Mouse (Mus musculus) heart, embryonic 16.5 days (tissue): Measurements from ENCODE around the gene Tpst1. TPM values are rescaled to one million over a fixed set of nuclear protein-coding genes. Genes with fewer than 3 reads are reported as not detected.

Source experiments
- ATAC-seq: fragments of 200-750 bp; cut with Nextera tagmentation; replicated peaks from 2 replicates; pipeline ENCODE4 v1.8.0; 2017; ENCODE audit warnings: moderate number of reproducible peaks; ENCODE audit not compliant: insufficient read depth, low FRiP score; ENCODE audit errors: extremely low read depth
- H3K27ac ChIP-seq: fragments of 300-500 bp; sonication (generic); 2 replicates; pipeline ENCODE4 v1.5.1; 2014; ENCODE audit warnings: mild to moderate bottlenecking, low read length, control low read depth, moderate library complexity
- H3K27me3 ChIP-seq: fragments of 300-500 bp; sonication (generic); 2 replicates; pipeline ENCODE4 v1.6.1; 2014; ENCODE audit warnings: low read length, mixed read lengths; ENCODE audit not compliant: control insufficient read depth, insufficient read depth
- H3K36me3 ChIP-seq: fragments of 300-500 bp; sonication (generic); 2 replicates; pipeline ENCODE4 v1.6.1; 2014; ENCODE audit not compliant: control insufficient read depth, insufficient read depth
- H3K4me1 ChIP-seq: fragments of 300-500 bp; sonication (generic); 2 replicates; pipeline ENCODE4 v1.6.1; 2014; ENCODE audit warnings: low read length, mixed read lengths; ENCODE audit not compliant: control insufficient read depth, insufficient read depth
- H3K4me2 ChIP-seq: fragments of 300-500 bp; sonication (generic); 2 replicates; pipeline ENCODE4 v1.6.1; 2014; ENCODE audit warnings: low read depth, mild to moderate bottlenecking, control low read depth, low read length
- H3K4me3 ChIP-seq: fragments of 300-500 bp; sonication (generic); 2 replicates; pipeline ENCODE4 v1.5.1; 2014; ENCODE audit warnings: mild to moderate bottlenecking, control low read depth, low read length
- H3K9ac ChIP-seq: fragments of 300-500 bp; sonication (generic); 2 replicates; pipeline ENCODE4 v1.6.1; 2014; ENCODE audit warnings: low read length, control low read depth
- H3K9me3 ChIP-seq: fragments of 300-500 bp; sonication (generic); replicated peaks from 2 replicates; pipeline ENCODE4 v1.6.1; 2016; ENCODE audit warnings: low read length; ENCODE audit not compliant: control insufficient read depth
- WGBS: fragments of 180-500 bp; shearing (Covaris S2); extraction: QIAGEN DNeasy Blood & Tissue Kit; methylation state at CpG from one replicate; pipeline ENCODE4 v1.1.7; 2014; 5-methylcytosine and 5-hydroxymethylcytosine counted together
- polyA plus RNA-seq: library from polyadenylated mRNA; unstranded; fragments of >200 nt; fragmentation: Nextera tagmentation; extraction: Ambion mirVana; gene quantifications from 2 replicates; pipeline ENCODE4 v1.2.1, GENCODE M21; 2015

The Tpst1 gene
- polyA plus RNA-seq, 1 experiment from 2014 or later: 26.5 TPM

DNA sequence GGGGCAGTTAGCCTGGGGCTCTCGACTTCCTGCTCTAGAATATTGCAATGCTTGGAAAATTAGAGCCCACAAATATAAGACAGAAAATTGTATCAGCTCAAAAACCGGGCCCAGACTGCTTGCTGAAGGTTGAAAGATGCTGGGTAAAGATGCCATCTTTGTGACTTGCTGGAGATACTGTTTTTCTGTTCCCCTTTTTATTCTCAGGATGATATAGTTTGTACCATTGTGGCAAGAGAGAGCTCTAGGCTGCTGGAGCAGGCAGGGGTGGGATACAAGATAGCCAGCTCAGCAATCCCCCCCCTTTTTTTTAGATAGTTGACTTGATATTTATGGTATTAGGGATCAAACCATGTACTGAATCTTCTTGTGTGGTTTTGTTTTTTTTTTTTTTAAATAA, 81.2 kb downstream of the Tpst1 start:
- Histone ChIP-seq H3K9ac (no peak overlapping the region), H3K27me3 (no peaks in the 10 kb centered on the region), H3K27ac (no peak overlapping the region), H3K4me2 (no peak overlapping the region), H3K4me1 (peaks cover 2% of the 10 kb centered on the region; the same call in 1 of the 2 replicates), H3K36me3 (peaks cover 10% of the 10 kb centered on the region), H3K9me3 (no peaks in the 10 kb centered on the region), H3K4me3 (no peak overlapping the region)
- ATAC-seq: no peak
- 80% methylated on average over 2 of the region's 2 CpGs for WGBS

DNA sequence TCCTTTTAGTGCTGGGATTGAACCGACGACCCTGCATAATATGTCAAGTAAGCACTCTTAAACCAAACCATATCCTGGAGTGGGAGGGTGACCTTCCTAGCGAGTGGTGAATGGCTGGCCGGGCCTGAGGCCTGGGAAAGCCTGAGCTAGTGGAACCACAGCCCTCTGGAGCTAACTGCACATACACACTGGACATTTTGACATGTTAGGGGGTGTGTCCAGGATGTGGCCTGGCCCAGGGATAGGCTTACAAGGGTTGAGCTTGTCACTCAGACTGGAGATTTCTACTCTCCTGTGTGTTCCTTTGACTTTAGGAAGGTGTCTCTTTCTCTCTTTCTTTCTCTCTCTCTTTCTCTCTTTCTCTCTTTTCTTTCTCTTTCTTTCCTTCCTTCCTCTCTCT, 85.4 kb downstream of the Tpst1 start:
- Histone ChIP-seq H3K4me2 (no peak overlapping the region), H3K4me3 (no peak overlapping the region), H3K9ac (no peak overlapping the region), H3K27ac (no peak overlapping the region), H3K36me3 (no peaks in the 10 kb centered on the region), H3K27me3 (no peaks in the 10 kb centered on the region), H3K9me3 (no peaks in the 10 kb centered on the region), H3K4me1 (peaks cover 2% of the 10 kb centered on the region)
- no peak for ATAC-seq
- 84% methylated on average over 4 of the region's 4 CpGs for WGBS

GRCm38 (mm10) chr5:130159761-130160201, 86.7 kb downstream of the Tpst1 start:
- Histone ChIP-seq H3K4me1 (peaks cover under 1% of the 10 kb centered on the region), H3K36me3 (no peaks in the 10 kb centered on the region), H3K27me3 (no peaks in the 10 kb centered on the region), H3K9me3 (no peaks in the 10 kb centered on the region), H3K4me2 (no peak overlapping the region), H3K4me3 (no peak overlapping the region), H3K27ac (no peak overlapping the region), H3K9ac (no peak overlapping the region)
- ATAC-seq: no peak
- WGBS: 59% methylated on average over 7 of the region's 7 CpGs

- no peaks in the 10 kb centered on the region for H3K27me3 ChIP-seq
- H3K9me3 ChIP-seq: no peaks in the 10 kb centered on the region
- no peaks in the 10 kb centered on the region for H3K36me3 ChIP-seq
- no peak for ATAC-seq
- WGBS: 2% methylated on average over 7 of the region's 7 CpGs
- H3K27ac ChIP-seq: no peak overlapping the region
- no peaks in the 10 kb centered on the region; the same call in 1 of the 2 replicates for H3K4me1 ChIP-seq
- H3K9ac ChIP-seq: no peak overlapping the region
- no peak overlapping the region for H3K4me2 ChIP-seq
- no peak overlapping the region for H3K4me3 ChIP-seq
Observed at GRCm38 (mm10) chr5:130163670-130164069, 90.5 kb downstream of the Tpst1 start.

DNA sequence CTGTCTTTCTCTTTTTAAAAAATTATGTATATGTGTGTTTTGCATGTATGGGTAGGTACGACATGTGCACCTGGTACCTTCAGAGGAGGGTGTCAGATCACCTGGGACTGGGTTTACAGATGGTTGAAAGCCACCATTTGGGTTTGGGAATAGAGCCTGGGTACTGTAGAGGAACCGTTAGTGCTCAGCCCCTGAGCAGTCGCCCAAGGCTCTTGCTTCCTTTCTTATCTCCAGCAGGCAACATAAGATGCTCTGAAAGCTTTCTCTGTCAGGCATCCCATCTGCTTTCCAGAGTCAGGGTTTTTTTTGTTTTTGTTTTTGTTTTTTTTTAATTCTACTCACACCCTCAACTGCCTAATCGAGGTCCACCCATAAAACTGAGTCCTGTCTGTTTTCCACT, 92.1 kb downstream of the Tpst1 start:
- no peaks in the 10 kb centered on the region for H3K9me3 ChIP-seq
- H3K4me3 ChIP-seq: no peak overlapping the region
- peaks cover 7% of the 10 kb centered on the region for H3K4me1 ChIP-seq
- no peak overlapping the region for H3K9ac ChIP-seq
- H3K36me3 ChIP-seq: no peaks in the 10 kb centered on the region
- ATAC-seq: no peak
- H3K4me2 ChIP-seq: no peak overlapping the region
- WGBS: 54% methylated on average over 4 of the region's 4 CpGs
- no peaks in the 10 kb centered on the region for H3K27me3 ChIP-seq
- no peak overlapping the region for H3K27ac ChIP-seq

DNA sequence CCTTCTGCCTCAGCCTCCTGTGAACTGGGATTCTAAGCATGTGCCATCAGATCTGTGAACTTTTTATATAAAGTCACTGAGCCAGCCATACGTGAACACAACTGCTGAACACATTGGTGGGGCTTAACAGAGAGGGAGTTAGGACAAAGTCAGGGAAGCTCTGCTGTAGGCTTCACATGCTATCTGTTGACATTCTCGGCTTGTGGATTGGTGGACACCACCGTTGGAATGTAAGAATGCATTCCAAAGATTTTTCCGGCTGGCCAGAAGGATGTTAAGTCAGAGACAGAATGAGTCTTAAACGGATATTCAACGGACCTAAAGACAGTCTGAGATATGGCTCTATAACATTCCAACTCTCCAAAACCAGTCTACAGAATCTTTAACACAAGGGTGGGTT, 96.0 kb downstream of the Tpst1 start:
- Histone ChIP-seq H3K27me3 (no peaks in the 10 kb centered on the region), H3K27ac (peak overlapping the region; percentile 43; the same call in 1 of the 2 replicates), H3K4me2 (no peak overlapping the region), H3K9ac (no peak overlapping the region), H3K4me1 (peaks cover 28% of the 10 kb centered on the region), H3K36me3 (no peaks in the 10 kb centered on the region), H3K4me3 (no peak overlapping the region), H3K9me3 (no peaks in the 10 kb centered on the region)
- WGBS: 21% methylated on average over 6 of the region's 6 CpGs
- no peak for ATAC-seq

- H3K4me3 ChIP-seq: peak overlapping the region; percentile 95
- no peaks in the 10 kb centered on the region for H3K36me3 ChIP-seq
- 7% methylated on average over 6 of the region's 6 CpGs for WGBS
- peaks cover 31% of the 10 kb centered on the region for H3K4me1 ChIP-seq
- peak overlapping the region; percentile 86 for H3K27ac ChIP-seq
- peak overlapping the region; percentile 94 for H3K9ac ChIP-seq
- H3K27me3 ChIP-seq: no peaks in the 10 kb centered on the region
- H3K4me2 ChIP-seq: peak overlapping the region; percentile 75
- H3K9me3 ChIP-seq: no peaks in the 10 kb centered on the region
- no peak for ATAC-seq
Observed at GRCm38 (mm10) chr5:130170666-130171422, 97.7 kb downstream of the Tpst1 start.

DNA sequence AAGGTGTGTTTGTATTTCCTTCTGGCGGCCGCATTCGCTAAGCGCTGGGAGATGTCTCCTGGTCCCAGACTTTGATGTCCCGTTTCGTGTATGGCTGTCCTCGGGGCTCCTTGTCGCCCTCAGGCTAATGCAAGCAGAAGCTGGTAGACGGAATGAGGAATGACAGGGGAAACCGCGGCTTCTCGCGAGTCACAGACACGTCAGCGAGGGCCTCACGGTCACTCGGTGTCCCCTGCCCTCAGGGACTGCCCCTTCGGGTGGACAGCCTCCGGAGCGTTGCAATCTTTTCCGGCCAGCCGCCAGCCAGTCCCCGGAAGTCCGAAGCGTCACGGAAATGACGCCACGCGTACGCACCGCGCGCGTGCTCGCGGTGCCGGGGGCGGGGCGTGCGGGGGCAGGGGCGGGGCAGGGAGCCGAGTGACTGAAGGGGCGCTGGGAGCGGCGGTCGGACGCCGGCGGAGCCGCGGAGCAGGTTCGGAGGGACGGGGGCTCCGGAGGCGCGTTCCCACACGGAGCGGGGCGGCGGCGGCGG, 98.4 kb downstream of the Tpst1 start, which contains the start of gene Rabgef1:
TSS of gene Rabgef1 (plus strand) at position 376 of the 532 bp plus-strand sequence.
- Histone ChIP-seq H3K4me3 (peak within 1 kb of the TSS; percentile 95), H3K27me3 (no peaks in the 10 kb centered on the region), H3K4me2 (peak within 1 kb of the TSS; percentile 83), H3K36me3 (no peaks in the 10 kb centered on the region), H3K4me1 (peaks cover 31% of the 10 kb centered on the region), H3K9ac (peak within 1 kb of the TSS; percentile 94), H3K9me3 (no peaks in the 10 kb centered on the region), H3K27ac (peak within 1 kb of the TSS; percentile 86)
- under 1% methylated on average over 59 of the region's 62 CpGs for WGBS
- peak; percentile 93 for ATAC-seq

DNA sequence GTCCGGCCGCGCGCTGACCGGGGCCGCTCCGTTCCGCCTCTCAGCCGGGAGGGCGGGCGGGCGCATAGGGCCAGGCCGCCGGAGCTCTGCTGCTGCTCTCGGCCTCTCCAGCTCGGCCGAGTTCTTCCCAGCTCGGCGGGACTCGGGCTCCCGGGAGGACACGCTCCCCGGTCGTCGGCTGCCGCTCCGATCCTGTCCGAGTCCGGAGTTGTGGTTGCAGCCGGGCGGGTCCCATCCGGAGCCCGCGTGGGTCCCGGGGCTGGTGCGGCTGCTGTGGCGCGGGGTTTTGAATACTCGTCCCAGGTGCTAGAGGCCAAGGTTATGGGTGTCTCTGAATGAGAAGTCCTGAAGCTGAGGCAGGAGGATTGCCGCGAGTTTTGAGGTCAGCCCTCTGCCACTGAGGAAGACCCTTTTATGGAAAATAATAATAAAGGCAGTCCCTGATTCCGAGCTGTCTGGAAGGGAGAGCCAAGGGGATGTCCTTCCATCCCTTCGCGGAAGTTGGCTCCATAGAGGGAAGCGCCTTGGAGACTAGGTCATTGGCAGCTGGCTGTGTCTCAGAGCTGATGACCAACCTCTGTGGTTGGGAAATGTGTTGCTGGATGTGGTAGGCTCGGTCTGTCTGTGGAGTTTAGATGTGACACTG, 99.0 kb downstream of the Tpst1 start:
- H3K9ac ChIP-seq: peak overlapping the region; percentile 94
- H3K27me3 ChIP-seq: no peaks in the 10 kb centered on the region
- under 1% methylated on average over 32 of the region's 46 CpGs for WGBS
- ATAC-seq: peak; percentile 74
- H3K27ac ChIP-seq: peak overlapping the region; percentile 86
- peaks cover 31% of the 10 kb centered on the region for H3K4me1 ChIP-seq
- H3K4me3 ChIP-seq: peak overlapping the region; percentile 95
- no peaks in the 10 kb centered on the region for H3K36me3 ChIP-seq
- no peaks in the 10 kb centered on the region for H3K9me3 ChIP-seq
- H3K4me2 ChIP-seq: peak overlapping the region; percentile 83
